Mouse (Mus musculus): Measurements from ENCODE around the gene Sae1. TPM values are rescaled to one million over a fixed set of nuclear protein-coding genes. Genes with fewer than 3 reads are reported as not detected.
A peak's percentile ranks its signal among the peaks of the same experiment; 100 is the strongest.
"Not testable (repeated sequence)": the region's sequence is repeated elsewhere in the genome, so short reads cannot be mapped to it uniquely, and the experiment has no call there.

The Sae1 gene
- polyA plus RNA-seq, 1 experiment from 2014 or later: 84.3 TPM

DNA sequence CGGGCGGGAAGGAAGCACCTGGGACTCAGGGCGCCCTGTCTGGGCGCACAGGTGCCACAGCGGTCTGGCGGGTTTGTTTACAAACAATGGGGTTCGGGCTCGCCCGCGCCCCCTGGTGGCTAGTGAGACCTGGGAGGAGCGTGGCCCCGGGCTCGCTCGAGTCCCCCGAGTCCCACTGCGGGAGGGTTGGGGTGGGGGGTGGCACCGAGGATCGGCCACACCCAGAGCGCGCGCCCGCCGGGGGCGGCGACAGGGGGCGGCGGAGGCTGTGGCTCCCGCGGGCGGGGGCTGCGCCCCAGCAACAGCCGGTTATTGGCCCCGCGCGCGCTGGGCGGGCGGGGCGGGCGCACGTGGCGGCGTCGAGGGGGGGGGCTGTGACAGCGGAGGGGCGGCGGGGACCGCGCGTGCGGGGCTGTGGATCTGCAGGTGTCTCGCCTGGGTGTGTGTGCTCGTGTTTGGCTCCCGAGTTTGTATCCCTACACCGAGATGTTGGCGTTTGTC is 77.5 kb downstream of the Sae1 start:
- H3K4me1 ChIP-seq (ENCODE audit: control insufficient read depth, low read depth, low read length): peaks cover 63% of the 10 kb centered on the region
- H3K9me3 ChIP-seq (replicated peaks; ENCODE audit: control insufficient read depth, low read length): no peaks in the 10 kb centered on the region
- peak; percentile 51 for ATAC-seq (ENCODE audit: low read depth)

DNA sequence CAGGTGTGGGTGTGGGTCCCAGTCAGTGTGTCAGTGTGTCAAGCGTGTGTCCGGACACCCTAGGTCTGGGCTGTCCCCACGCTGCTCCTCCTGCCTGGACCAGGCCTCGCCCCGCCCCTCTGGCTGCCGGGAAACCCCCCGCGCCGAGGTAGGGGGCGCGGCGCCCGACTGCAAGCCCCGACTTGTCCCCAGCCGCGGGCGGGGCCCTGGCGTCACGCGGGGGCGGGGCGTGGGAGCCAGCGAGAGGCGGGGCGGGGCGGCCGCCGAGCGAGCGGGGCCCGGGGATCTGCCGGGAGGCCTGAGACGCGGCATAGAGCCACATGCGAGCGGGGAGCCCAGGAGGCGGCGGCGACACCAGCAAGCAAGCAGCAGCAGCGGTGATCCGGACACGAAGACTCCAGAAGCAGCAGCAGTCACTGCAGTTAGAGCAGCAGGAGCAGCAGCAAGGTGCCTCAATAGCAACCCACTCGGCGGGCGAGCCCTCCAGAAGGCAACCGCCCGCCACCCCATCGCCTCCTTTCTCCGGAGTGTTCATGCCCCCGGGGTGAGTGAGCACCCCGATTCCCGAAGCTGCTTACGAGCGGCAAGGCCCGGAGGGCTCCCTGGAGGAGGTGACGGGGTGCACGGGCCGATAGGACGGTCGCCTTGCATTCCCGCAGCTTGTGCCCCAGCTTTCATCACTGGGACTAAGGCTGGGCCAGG is 78.1 kb downstream of the Sae1 start:
- peak overlapping the region; percentile 98 for H3K27ac ChIP-seq (ENCODE audit: low read length)
- no peaks in the 10 kb centered on the region for H3K36me3 ChIP-seq (ENCODE audit: control insufficient read depth, insufficient read depth)
- peak overlapping the region; percentile 100 for H3K4me2 ChIP-seq (ENCODE audit: low read depth, low read length)
- peak; percentile 64 for ATAC-seq (ENCODE audit: low read depth)
- 0% methylated on average over 53 of the region's 61 CpGs for WGBS (ENCODE audit: insufficient replicate concordance)
- peaks cover 58% of the 10 kb centered on the region for H3K4me1 ChIP-seq (ENCODE audit: control insufficient read depth, low read depth, low read length)
- peak overlapping the region; percentile 97 for H3K9ac ChIP-seq (ENCODE audit: low read depth, low read length)
- H3K4me3 ChIP-seq (ENCODE audit: low read depth, low read length): peak overlapping the region; percentile 98
- no peaks in the 10 kb centered on the region for H3K9me3 ChIP-seq (replicated peaks; ENCODE audit: control insufficient read depth, low read length)
- H3K27me3 ChIP-seq (ENCODE audit: control insufficient read depth, insufficient read depth, low read depth, low read length): peaks cover 17% of the 10 kb centered on the region

More for the DNA sequence above, 77.5 kb downstream of the Sae1 start:
- under 1% methylated on average over 44 of the region's 56 CpGs for WGBS (ENCODE audit: insufficient replicate concordance)
- Histone ChIP-seq H3K36me3 (ENCODE audit: control insufficient read depth, insufficient read depth) (no peaks in the 10 kb centered on the region), H3K9ac (ENCODE audit: low read depth, low read length) (peak overlapping the region; percentile 97), H3K4me2 (ENCODE audit: low read depth, low read length) (peak overlapping the region; percentile 100), H3K27ac (ENCODE audit: low read length) (peak overlapping the region; percentile 98), H3K4me3 (ENCODE audit: low read depth, low read length) (peak overlapping the region; percentile 98), H3K27me3 (ENCODE audit: control insufficient read depth, insufficient read depth, low read depth, low read length) (peaks cover 17% of the 10 kb centered on the region)

GRCm38 (mm10) chr7:16308555-16309317 is 78.9 kb downstream of the Sae1 start:
- 26% methylated on average over 16 of the region's 16 CpGs for WGBS (ENCODE audit: insufficient replicate concordance)
- peak overlapping the region; percentile 100 for H3K4me2 ChIP-seq (ENCODE audit: low read depth, low read length)
- H3K9ac ChIP-seq (ENCODE audit: low read depth, low read length): peak overlapping the region; percentile 97
- peak overlapping the region; percentile 98 for H3K27ac ChIP-seq (ENCODE audit: low read length)
- peaks cover 52% of the 10 kb centered on the region for H3K4me1 ChIP-seq (ENCODE audit: control insufficient read depth, low read depth, low read length)
- no peak for ATAC-seq (ENCODE audit: low read depth)
- H3K36me3 ChIP-seq (ENCODE audit: control insufficient read depth, insufficient read depth): no peaks in the 10 kb centered on the region
- H3K9me3 ChIP-seq (replicated peaks; ENCODE audit: control insufficient read depth, low read length): no peaks in the 10 kb centered on the region
- peak overlapping the region; percentile 98 for H3K4me3 ChIP-seq (ENCODE audit: low read depth, low read length)
- H3K27me3 ChIP-seq (ENCODE audit: control insufficient read depth, insufficient read depth, low read depth, low read length): peaks cover 17% of the 10 kb centered on the region

GRCm38 (mm10) chr7:16308093-16308492 is 79.5 kb downstream of the Sae1 start, which contains the start of gene Bbc3:
Gene Bbc3, plus strand, starts transcription at chr7:16308393.
- Histone ChIP-seq H3K27ac (ENCODE audit: low read length) (peak within 1 kb of the TSS; percentile 98), H3K27me3 (ENCODE audit: control insufficient read depth, insufficient read depth, low read depth, low read length) (peaks cover 17% of the 10 kb centered on the region), H3K4me2 (ENCODE audit: low read depth, low read length) (peak within 1 kb of the TSS; percentile 100), H3K4me1 (ENCODE audit: control insufficient read depth, low read depth, low read length) (peaks cover 46% of the 10 kb centered on the region), H3K9ac (ENCODE audit: low read depth, low read length) (peak within 1 kb of the TSS; percentile 97), H3K4me3 (ENCODE audit: low read depth, low read length) (peak within 1 kb of the TSS; percentile 98)
- H3K36me3 ChIP-seq (ENCODE audit: control insufficient read depth, insufficient read depth); H3K9me3 ChIP-seq (replicated peaks; ENCODE audit: control insufficient read depth, low read length); ATAC-seq (ENCODE audit: low read depth): not testable (repeated sequence)
- WGBS (ENCODE audit: insufficient replicate concordance): 13% methylated on average over 1 of the region's 1 CpGs

- H3K9ac ChIP-seq (ENCODE audit: low read depth, low read length); H3K4me2 ChIP-seq (ENCODE audit: low read depth, low read length); H3K36me3 ChIP-seq (ENCODE audit: control insufficient read depth, insufficient read depth); H3K4me3 ChIP-seq (ENCODE audit: low read depth, low read length); H3K9me3 ChIP-seq (replicated peaks; ENCODE audit: control insufficient read depth, low read length); H3K27ac ChIP-seq (ENCODE audit: low read length); ATAC-seq (ENCODE audit: low read depth): not testable (repeated sequence)
- 59% methylated on average over 6 of the region's 6 CpGs for WGBS (ENCODE audit: insufficient replicate concordance)
- peaks cover 10% of the 10 kb centered on the region for H3K27me3 ChIP-seq (ENCODE audit: control insufficient read depth, insufficient read depth, low read depth, low read length)
- H3K4me1 ChIP-seq (ENCODE audit: control insufficient read depth, low read depth, low read length): peaks cover 36% of the 10 kb centered on the region
Observed at GRCm38 (mm10) chr7:16307141-16307540, 80.5 kb downstream of the Sae1 start.

GRCm38 (mm10) chr7:16299419-16300035 is 88.1 kb downstream of the Sae1 start:
- peaks cover 25% of the 10 kb centered on the region for H3K27me3 ChIP-seq (ENCODE audit: control insufficient read depth, insufficient read depth, low read depth, low read length)
- H3K27ac ChIP-seq (ENCODE audit: low read length): no peak overlapping the region
- H3K4me1 ChIP-seq (ENCODE audit: control insufficient read depth, low read depth, low read length): peaks cover 38% of the 10 kb centered on the region
- no peak for ATAC-seq (ENCODE audit: low read depth)
- no peaks in the 10 kb centered on the region for H3K9me3 ChIP-seq (replicated peaks; ENCODE audit: control insufficient read depth, low read length)
- peak overlapping the region; percentile 39 for H3K4me3 ChIP-seq (ENCODE audit: low read depth, low read length)
- H3K36me3 ChIP-seq (ENCODE audit: control insufficient read depth, insufficient read depth): no peaks in the 10 kb centered on the region
- 2% methylated on average over 52 of the region's 52 CpGs for WGBS (ENCODE audit: insufficient replicate concordance)
- H3K4me2 ChIP-seq (ENCODE audit: low read depth, low read length): peak overlapping the region; percentile 59
- no peak overlapping the region; the same call in 1 of the 2 replicates for H3K9ac ChIP-seq (ENCODE audit: low read depth, low read length)

GRCm38 (mm10) chr7:16298927-16299326 is 88.7 kb downstream of the Sae1 start:
- peaks cover 25% of the 10 kb centered on the region for H3K27me3 ChIP-seq (ENCODE audit: control insufficient read depth, insufficient read depth, low read depth, low read length)
- no peak overlapping the region for H3K27ac ChIP-seq (ENCODE audit: low read length)
- H3K4me3 ChIP-seq (ENCODE audit: low read depth, low read length): no peak overlapping the region
- H3K9ac ChIP-seq (ENCODE audit: low read depth, low read length): no peak overlapping the region
- no peaks in the 10 kb centered on the region for H3K9me3 ChIP-seq (replicated peaks; ENCODE audit: control insufficient read depth, low read length)
- WGBS (ENCODE audit: insufficient replicate concordance): 72% methylated on average over 5 of the region's 5 CpGs
- no peak overlapping the region for H3K4me2 ChIP-seq (ENCODE audit: low read depth, low read length)
- peaks cover 42% of the 10 kb centered on the region for H3K4me1 ChIP-seq (ENCODE audit: control insufficient read depth, low read depth, low read length)
- ATAC-seq (ENCODE audit: low read depth): no peak
- no peaks in the 10 kb centered on the region for H3K36me3 ChIP-seq (ENCODE audit: control insufficient read depth, insufficient read depth)

- H3K9ac ChIP-seq (ENCODE audit: low read depth, low read length): no peak overlapping the region
- H3K36me3 ChIP-seq (ENCODE audit: control insufficient read depth, insufficient read depth): no peaks in the 10 kb centered on the region
- no peak overlapping the region for H3K27ac ChIP-seq (ENCODE audit: low read length)
- no peaks in the 10 kb centered on the region for H3K9me3 ChIP-seq (replicated peaks; ENCODE audit: control insufficient read depth, low read length)
- peaks cover 25% of the 10 kb centered on the region for H3K27me3 ChIP-seq (ENCODE audit: control insufficient read depth, insufficient read depth, low read depth, low read length)
- no peak for ATAC-seq (ENCODE audit: low read depth)
- H3K4me2 ChIP-seq (ENCODE audit: low read depth, low read length): no peak overlapping the region
- no peak overlapping the region for H3K4me3 ChIP-seq (ENCODE audit: low read depth, low read length)
- WGBS (ENCODE audit: insufficient replicate concordance): 63% methylated on average over 2 of the region's 2 CpGs
- H3K4me1 ChIP-seq (ENCODE audit: control insufficient read depth, low read depth, low read length): peaks cover 42% of the 10 kb centered on the region
Observed at GRCm38 (mm10) chr7:16297616-16298015, 90.0 kb downstream of the Sae1 start.

All from liver, embryonic 16.5 days (tissue).